In the genomic region with DNA sequence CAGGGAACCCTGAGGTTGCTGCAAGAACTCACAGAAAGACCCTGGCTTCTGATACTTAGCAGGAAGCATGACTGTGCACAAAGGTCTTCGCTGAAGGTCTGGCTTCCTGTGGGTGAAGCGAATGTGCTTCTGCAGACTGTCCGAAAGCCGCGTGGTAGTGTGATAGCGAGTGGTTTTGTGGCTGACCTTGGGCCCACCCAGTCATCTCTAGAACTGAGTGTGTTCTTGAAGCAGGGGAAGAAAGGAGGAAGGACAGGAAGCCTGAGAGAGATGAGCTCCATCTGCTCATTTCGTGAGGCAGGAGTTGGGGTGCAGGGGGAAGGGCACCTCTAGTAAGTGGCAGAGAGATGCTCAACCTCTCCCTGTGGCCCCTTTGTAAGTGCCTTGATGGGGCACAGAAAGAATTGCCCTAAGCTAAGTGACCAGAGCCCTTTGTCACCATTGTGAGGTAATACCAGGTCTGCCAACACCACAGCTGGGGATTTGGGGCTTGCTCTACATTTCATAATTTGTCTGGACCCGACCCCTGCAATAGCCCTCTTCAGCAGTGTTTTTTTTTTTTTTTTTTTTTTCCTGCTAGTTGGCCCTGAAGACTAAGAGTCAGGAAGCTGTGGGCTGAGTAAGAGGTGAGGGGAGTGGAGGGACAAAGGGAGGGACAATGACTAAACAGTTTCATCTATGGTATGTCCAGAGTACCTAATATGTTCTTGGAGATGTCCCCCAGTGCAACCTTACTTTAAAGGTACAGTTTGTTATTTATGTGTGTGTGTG, we compare ENCODE assay signal across 23 mouse cellular contexts. TPM values are rescaled to one million over a fixed set of nuclear protein-coding genes. Genes with fewer than 3 reads are reported as not detected.
DNase-seq lines count a peak whose midpoint lies in the region; ATAC-seq lines count a peak whose summit lies in the region.
"Had no signal": no experiment of that assay in that cellular context is flagged by ENCODE, and none has a peak within 500 bp of the region (broad histone marks: within the 10 kb centered on the region; RNA-seq: fewer than 3 reads in every experiment).

No protein-coding gene starts in this region.

- WGBS in liver, embryonic 16.5 days (ENCODE audit: insufficient replicate concordance) = 7% methylated on average over 8 of the region's 8 CpGs

- H3K4me3 ChIP-seq in liver, embryonic 16.5 days (ENCODE audit: low read depth, low read length) = no peak overlapping the region
- H3K4me3 ChIP-seq: hindbrain, embryonic 12.5 days; limb, embryonic 10.5 days; myocyte had no signal

- no peak overlapping the region for H3K9ac ChIP-seq in liver, embryonic 16.5 days (ENCODE audit: low read depth, low read length)
- H3K9ac ChIP-seq: hindbrain, embryonic 12.5 days; lung, embryonic 14.5 days had no signal

- H3K4me2 ChIP-seq in liver, embryonic 16.5 days (ENCODE audit: low read depth, low read length) = 0 out of 2 replicates have a peak overlapping the region, but pooled peaks have one; percentile 5
- H3K4me2 ChIP-seq: heart, embryonic 11.5 days; hindbrain, embryonic 12.5 days; lung, embryonic 14.5 days; midbrain, embryonic 11.5 days had no signal

- no peak overlapping the region for H3K27ac ChIP-seq in liver, embryonic 16.5 days (ENCODE audit: low read length)
- H3K27ac ChIP-seq: hindbrain, embryonic 12.5 days; limb, embryonic 10.5 days had no signal

- no peaks in the 10 kb centered on the region for H3K36me3 ChIP-seq in liver, embryonic 16.5 days (ENCODE audit: control insufficient read depth, insufficient read depth)
- H3K36me3 ChIP-seq: hindbrain, embryonic 12.5 days; limb, embryonic 10.5 days had no signal

- H3K4me1 ChIP-seq in liver, embryonic 16.5 days (ENCODE audit: control insufficient read depth, low read depth, low read length) = no peaks in the 10 kb centered on the region
- H3K4me1 ChIP-seq: hindbrain, embryonic 12.5 days; limb, embryonic 10.5 days had no signal

- no peaks in the 10 kb centered on the region for H3K9me3 ChIP-seq in liver, embryonic 16.5 days (replicated peaks; ENCODE audit: control insufficient read depth, low read length)
- H3K9me3 ChIP-seq: hindbrain, embryonic 12.5 days; limb, embryonic 10.5 days had no signal

- H3K27me3 ChIP-seq in liver, embryonic 16.5 days (ENCODE audit: control insufficient read depth, insufficient read depth, low read depth, low read length) = no peaks in the 10 kb centered on the region
- H3K27me3 ChIP-seq: hindbrain, embryonic 12.5 days had no signal

- ATAC-seq in activated CD4-positive, CD25-positive, alpha-beta regulatory T cell, adult 4 months = peak; percentile 33
- no peak for ATAC-seq in liver, embryonic 16.5 days (ENCODE audit: low read depth)
- ATAC-seq: forebrain, embryonic 14.5 days; Patski had no signal

- peak; percentile 6 to 19 for DNase-seq in spleen, postnatal 36 days (ENCODE audit: low spot score in 2 of 2)
- DNase-seq in spleen, postnatal 14 days (ENCODE audit: low spot score in 2 of 2) = no peak
- DNase-seq in thymus, postnatal 4 days = peak; percentile 22
- DNase-seq in frontal cortex, adult 2 months (ENCODE audit: extremely low spot score in 1 of 2, low spot score in 1 of 2) = no peak
- no peak for DNase-seq in yolk sac, embryonic 10.5 days (ENCODE audit: low spot score)
- no peak for DNase-seq in urinary bladder, postnatal 25 days (ENCODE audit: low spot score)
- DNase-seq: B cell, adult 2 months; cerebellum, adult 9-10 months; embryo, embryonic 11 days; gastrocnemius, postnatal 10 days; kidney, adult 11 months; kidney, postnatal 36 days; lung, embryonic 14.5 days had no signal

RNA-seq across cellular contexts. Expression of a gene that starts 6.2 kb away (rescaled TPM):
- polyA plus RNA-seq in activated CD4-positive, CD25-positive, alpha-beta regulatory T cell, adult 4 months (2017; shearing (Covaris generic)) = 1 to 10 TPM; 2.3 to 2.5 TPM
- polyA plus RNA-seq in liver, embryonic 16.5 days (2015; fragmentation: Nextera tagmentation; extraction: Ambion mirVana) = 2.3 and 2.5 TPM in 2 replicates
- 33.7 and 34.5 TPM in 2 replicates for polyA plus RNA-seq in frontal cortex, adult 2 months (2012; rRNA removed)

RNA-seq across cellular contexts. Expression of a gene that starts 13.0 kb away (rescaled TPM):
- under 1 TPM in 1 of 2 experiments, not detected in 1; 0.37 TPM for polyA plus RNA-seq in activated CD4-positive, CD25-positive, alpha-beta regulatory T cell, adult 4 months (2017; shearing (Covaris generic))
- 39.3 and 51.1 TPM in 2 replicates for polyA plus RNA-seq in liver, embryonic 16.5 days (2015; fragmentation: Nextera tagmentation; extraction: Ambion mirVana)
- polyA plus RNA-seq in frontal cortex, adult 2 months (2012; rRNA removed) = 2.0 and 2.5 TPM in 2 replicates
- polyA plus RNA-seq: midbrain, embryonic 11.5 days; myocyte had no signal

RNA-seq across cellular contexts. Expression of a gene that starts 46.4 kb away (rescaled TPM):
- polyA plus RNA-seq in activated CD4-positive, CD25-positive, alpha-beta regulatory T cell, adult 4 months (2017; shearing (Covaris generic)) = 1 to 10 TPM in 1 of 2 experiments, under 1 TPM in 1; 0.36 to 1.2 TPM
- not detected in 2 replicates for polyA plus RNA-seq in liver, embryonic 16.5 days (2015; fragmentation: Nextera tagmentation; extraction: Ambion mirVana)
- not detected in 2 replicates for polyA plus RNA-seq in frontal cortex, adult 2 months (2012; rRNA removed)
- polyA plus RNA-seq: forebrain, embryonic 14.5 days; heart, embryonic 11.5 days; hindbrain, embryonic 12.5 days; limb, embryonic 10.5 days; lung, embryonic 14.5 days; midbrain, embryonic 11.5 days; myocyte; Patski; stomach, embryonic 16.5 days had no signal

Comparison
In these comparisons a context has a peak if more than half of its experiments do, and no peak if none do; other contexts are left out.
1. DNase-seq: peak in spleen, postnatal 36 days (2 of 2) and thymus, postnatal 4 days (single experiment); none in spleen, postnatal 14 days (0 of 2), frontal cortex, adult 2 months (0 of 2), yolk sac, embryonic 10.5 days (single experiment) and urinary bladder, postnatal 25 days (single experiment).
2. RNA of a gene that starts 13.0 kb away (polyA plus RNA-seq): 39.3 to 51.1 TPM in liver, embryonic 16.5 days; 2.0 to 2.5 TPM in frontal cortex, adult 2 months and 0.37 TPM in activated CD4-positive, CD25-positive, alpha-beta regulatory T cell, adult 4 months; every median in the first group is over 10 times any median in the second.